Mouse (Mus musculus): Measurements from ENCODE around the gene Slc25a10.
"Not testable (repeated sequence)": the region's sequence is repeated elsewhere in the genome, so short reads cannot be mapped to it uniquely, and the experiment has no call there.

Slc25a10 gene

GRCm38 (mm10) chr11:120510375-120511030 lies 18.9 kb downstream of the Slc25a10 start:
- no peak for DNase-seq (ENCODE audit: low read depth, low spot score)

GRCm38 (mm10) chr11:120512790-120513453 lies 21.3 kb downstream of the Slc25a10 start:
- DNase-seq (ENCODE audit: low read depth, low spot score) = no peak

GRCm38 (mm10) chr11:120514262-120514661 lies 22.6 kb downstream of the Slc25a10 start:
- DNase-seq (ENCODE audit: low read depth, low spot score) = not testable (repeated sequence)

GRCm38 (mm10) chr11:120515611-120516010 lies 24.0 kb downstream of the Slc25a10 start:
- peak; percentile 72 for DNase-seq (ENCODE audit: low read depth, low spot score)

GRCm38 (mm10) chr11:120517147-120517546 lies 25.5 kb downstream of the Slc25a10 start:
- no peak for DNase-seq (ENCODE audit: low read depth, low spot score)

GRCm38 (mm10) chr11:120518027-120518426 lies 26.4 kb downstream of the Slc25a10 start:
- no peak for DNase-seq (ENCODE audit: low read depth, low spot score)

- no peak for DNase-seq (ENCODE audit: low read depth, low spot score)
Observed at GRCm38 (mm10) chr11:120518558-120518957, 26.9 kb downstream of the Slc25a10 start.

GRCm38 (mm10) chr11:120519738-120520137 lies 28.1 kb downstream of the Slc25a10 start:
- no peak for DNase-seq (ENCODE audit: low read depth, low spot score)

GRCm38 (mm10) chr11:120520498-120520897 lies 28.9 kb downstream of the Slc25a10 start:
- no peak for DNase-seq (ENCODE audit: low read depth, low spot score)

GRCm38 (mm10) chr11:120520967-120521540 lies 29.4 kb downstream of the Slc25a10 start:
- DNase-seq (ENCODE audit: low read depth, low spot score) = no peak

GRCm38 (mm10) chr11:120522581-120522980 lies 30.9 kb downstream of the Slc25a10 start:
- DNase-seq (ENCODE audit: low read depth, low spot score) = no peak

- no peak for DNase-seq (ENCODE audit: low read depth, low spot score)
Observed at GRCm38 (mm10) chr11:120525959-120526358, 34.3 kb downstream of the Slc25a10 start.

GRCm38 (mm10) chr11:120527690-120528354 lies 36.2 kb downstream of the Slc25a10 start:
- DNase-seq (ENCODE audit: low read depth, low spot score) = no peak

GRCm38 (mm10) chr11:120528903-120529302 lies 37.3 kb downstream of the Slc25a10 start:
- no peak for DNase-seq (ENCODE audit: low read depth, low spot score)

GRCm38 (mm10) chr11:120530085-120530964 lies 38.7 kb downstream of the Slc25a10 start, which contains the start of gene Gcgr:
Gene Gcgr (plus strand): TSS chr11:120530699.
- no peak for DNase-seq (ENCODE audit: low read depth, low spot score)

GRCm38 (mm10) chr11:120531646-120532045 lies 40.0 kb downstream of the Slc25a10 start:
- no peak for DNase-seq (ENCODE audit: low read depth, low spot score)

GRCm38 (mm10) chr11:120534093-120534492 lies 42.5 kb downstream of the Slc25a10 start:
- no peak for DNase-seq (ENCODE audit: low read depth, low spot score)

- DNase-seq (ENCODE audit: low read depth, low spot score) = no peak
Observed at GRCm38 (mm10) chr11:120535145-120535544, 43.5 kb downstream of the Slc25a10 start.

- no peak for DNase-seq (ENCODE audit: low read depth, low spot score)
Observed at GRCm38 (mm10) chr11:120535804-120536203, 44.2 kb downstream of the Slc25a10 start.

- no peak for DNase-seq (ENCODE audit: low read depth, low spot score)
Observed at GRCm38 (mm10) chr11:120538485-120538884, 46.8 kb downstream of the Slc25a10 start.

- DNase-seq (ENCODE audit: low read depth, low spot score) = no peak
Observed at GRCm38 (mm10) chr11:120538955-120539284, 47.3 kb downstream of the Slc25a10 start.

All from embryo, embryonic 11.5 days (tissue).